Mouse (Mus musculus) cerebellum, postnatal 14 days (tissue): ENCODE measurements at regions not wholly inside any gene's neighbourhood (a gene's known extent, or its start where the extent isn't known, plus 50 kb on each side); places are given as distances from the start of the nearest gene placed in this dataset.

Experiments
- DNase-seq, 2 experiments: peaks; one replicate each; pipeline ENCODE4 v3.0.0; 2021; ENCODE audit warnings: mixed read lengths in 2 of 2

- no peak for DNase-seq
Observed at GRCm38 (mm10) chr10:41018888-41019287, 53.2 kb downstream of the Gpr6 start.

- no peak for DNase-seq
Observed at GRCm38 (mm10) chr10:41016547-41016946, 55.5 kb downstream of the Gpr6 start.

- peak; percentile 75 to 84 for DNase-seq
Observed at GRCm38 (mm10) chr10:41015654-41016053, 56.4 kb downstream of the Gpr6 start.

GRCm38 (mm10) chr10:41010585-41010984 is 61.5 kb downstream of the Gpr6 start:
- peak; percentile 34 to 50 for DNase-seq

- DNase-seq = no peak
Observed at GRCm38 (mm10) chr10:41007866-41008265, 64.2 kb downstream of the Gpr6 start.

GRCm38 (mm10) chr10:41006634-41007033 is 65.5 kb downstream of the Gpr6 start:
- DNase-seq = no peak

GRCm38 (mm10) chr10:41005776-41006175 is 66.3 kb downstream of the Gpr6 start:
- no peak for DNase-seq

- no peak for DNase-seq
Observed at GRCm38 (mm10) chr10:41004753-41005152, 67.3 kb downstream of the Gpr6 start.

- peak; percentile 88 to 89 for DNase-seq
Observed at GRCm38 (mm10) chr10:41004044-41004689, 67.9 kb downstream of the Gpr6 start.

GRCm38 (mm10) chr10:41003197-41003596 is 68.9 kb downstream of the Gpr6 start:
- DNase-seq = no peak

GRCm38 (mm10) chr10:41000965-41001364 is 71.1 kb downstream of the Gpr6 start:
- peak in 1 of 2 experiments; percentile 0 for DNase-seq

- peak in 1 of 2 experiments; percentile 1 for DNase-seq
Observed at GRCm38 (mm10) chr10:40999486-40999885, 72.6 kb downstream of the Gpr6 start.

- DNase-seq = no peak
Observed at GRCm38 (mm10) chr10:40998799-40999198, 73.3 kb downstream of the Gpr6 start.

- DNase-seq = peak; percentile 68 to 77
Observed at GRCm38 (mm10) chr10:40998330-40998729, 73.8 kb downstream of the Gpr6 start.

GRCm38 (mm10) chr10:40997606-40998005 is 74.5 kb downstream of the Gpr6 start:
- peak in 1 of 2 experiments; percentile 1 for DNase-seq
